Mouse (Mus musculus) midbrain, embryonic 12.5 days (tissue): ENCODE measurements around the gene Cep85l. TPM values are rescaled to one million over a fixed set of nuclear protein-coding genes. Genes with fewer than 3 reads are reported as not detected.
A peak's percentile ranks its signal among the peaks of the same experiment; 100 is the strongest.

Experiments
- ATAC-seq: fragments of 200-750 bp; cut with Nextera tagmentation; 2 replicates; pipeline ENCODE4 v1.8.0; 2017; ENCODE audit warnings: low read depth, moderate TSS enrichment, moderate library complexity; ENCODE audit not compliant: low FRiP score
- H3K27ac ChIP-seq: fragments of 300-500 bp; sonication (generic); replicated peaks from 2 replicates; pipeline ENCODE4 v1.5.1; 2016; ENCODE audit warnings: mild to moderate bottlenecking
- H3K27me3 ChIP-seq: fragments of 300-500 bp; sonication (generic); 2 replicates; pipeline ENCODE4 v1.6.1; 2016; ENCODE audit warnings: mild to moderate bottlenecking
- H3K36me3 ChIP-seq: fragments of 300-500 bp; sonication (generic); 2 replicates; pipeline ENCODE4 v1.6.1; 2016
- H3K4me1 ChIP-seq: fragments of 300-500 bp; sonication (generic); 2 replicates; pipeline ENCODE4 v1.6.1; 2016
- H3K4me2 ChIP-seq: fragments of 300-500 bp; sonication (generic); replicated peaks from 2 replicates; pipeline ENCODE4 v1.6.1; 2016; ENCODE audit warnings: mild to moderate bottlenecking, moderate library complexity
- H3K4me3 ChIP-seq: fragments of 300-500 bp; sonication (generic); 2 replicates; pipeline ENCODE4 v1.5.1; 2016; ENCODE audit warnings: mild to moderate bottlenecking
- H3K9ac ChIP-seq: fragments of 300-500 bp; sonication (generic); replicated peaks from 2 replicates; pipeline ENCODE4 v1.6.1; 2016; ENCODE audit warnings: mild to moderate bottlenecking, moderate library complexity
- H3K9me3 ChIP-seq: fragments of 300-500 bp; sonication (generic); 2 replicates; pipeline ENCODE4 v1.6.1; 2016; ENCODE audit warnings: mild to moderate bottlenecking
- WGBS: fragments of 180-500 bp; shearing (Covaris S2); methylation state at CpG from one replicate; pipeline ENCODE4 v1.1.7; 2016; 5-methylcytosine and 5-hydroxymethylcytosine counted together
- polyA plus RNA-seq: library from polyadenylated mRNA; unstranded; fragments of >200 nt; fragmentation: Nextera tagmentation; extraction: Ambion mirVana; gene quantifications from 2 replicates; pipeline ENCODE4 v1.2.1, GENCODE M21; 2016

The Cep85l gene
- 6.9 and 7.2 TPM in 2 replicates for polyA plus RNA-seq

- WGBS = under 1% methylated on average over 25 of the region's 31 CpGs
- Histone ChIP-seq H3K4me2 (peak within 1 kb of the TSS; percentile 69), H3K9me3 (no peaks in the 10 kb centered on the region), H3K4me1 (peaks cover 20% of the 10 kb centered on the region; the same call in 1 of the 2 replicates), H3K36me3 (no peaks in the 10 kb centered on the region), H3K4me3 (peak within 1 kb of the TSS; percentile 91), H3K9ac (peak within 1 kb of the TSS; percentile 96), H3K27me3 (no peaks in the 10 kb centered on the region), H3K27ac (peak within 1 kb of the TSS; percentile 97)
- ATAC-seq = peak; percentile 99
Measured at GRCm38 (mm10) chr10:53379709-53380106, at the start of gene Cep85l. Cep85l (minus strand) TSS chr10:53379947.

GRCm38 (mm10) chr10:53428695-53429447, 49.1 kb upstream of the Cep85l start:
- H3K27me3 ChIP-seq = no peaks in the 10 kb centered on the region
- no peak for ATAC-seq
- no peak overlapping the region for H3K27ac ChIP-seq
- no peak overlapping the region for H3K4me2 ChIP-seq
- no peaks in the 10 kb centered on the region for H3K9me3 ChIP-seq
- 78% methylated on average over 7 of the region's 7 CpGs for WGBS
- no peak overlapping the region for H3K9ac ChIP-seq
- no peak overlapping the region for H3K4me3 ChIP-seq
- H3K4me1 ChIP-seq = peaks cover 8% of the 10 kb centered on the region; the same call in 1 of the 2 replicates
- no peaks in the 10 kb centered on the region for H3K36me3 ChIP-seq

GRCm38 (mm10) chr10:53426524-53426923, 46.8 kb upstream of the Cep85l start:
- Histone ChIP-seq H3K4me3 (no peak overlapping the region), H3K27ac (no peak overlapping the region), H3K4me2 (no peak overlapping the region), H3K36me3 (no peaks in the 10 kb centered on the region), H3K4me1 (peaks cover 8% of the 10 kb centered on the region; the same call in 1 of the 2 replicates), H3K9ac (no peak overlapping the region), H3K27me3 (no peaks in the 10 kb centered on the region), H3K9me3 (no peaks in the 10 kb centered on the region)
- no peak for ATAC-seq
- WGBS = 93% methylated on average over 2 of the region's 2 CpGs

- no peaks in the 10 kb centered on the region for H3K36me3 ChIP-seq
- H3K9me3 ChIP-seq = no peaks in the 10 kb centered on the region
- no peak for ATAC-seq
- no peak overlapping the region for H3K4me2 ChIP-seq
- H3K9ac ChIP-seq = no peak overlapping the region
- H3K27me3 ChIP-seq = no peaks in the 10 kb centered on the region
- H3K4me1 ChIP-seq = no peaks in the 10 kb centered on the region
- WGBS = 100% methylated on average over 1 of the region's 1 CpGs
- H3K4me3 ChIP-seq = no peak overlapping the region
- no peak overlapping the region for H3K27ac ChIP-seq
Measured at GRCm38 (mm10) chr10:53423091-53423490, 43.3 kb upstream of the Cep85l start.

- Histone ChIP-seq H3K4me1 (no peaks in the 10 kb centered on the region), H3K9me3 (no peaks in the 10 kb centered on the region), H3K4me2 (no peak overlapping the region), H3K36me3 (no peaks in the 10 kb centered on the region), H3K4me3 (no peak overlapping the region), H3K9ac (no peak overlapping the region), H3K27me3 (no peaks in the 10 kb centered on the region), H3K27ac (no peak overlapping the region)
- WGBS = 65% methylated on average over 1 of the region's 1 CpGs
- no peak for ATAC-seq
Measured at GRCm38 (mm10) chr10:53422206-53422605, 42.5 kb upstream of the Cep85l start.

- ATAC-seq = no peak
- Histone ChIP-seq H3K36me3 (no peaks in the 10 kb centered on the region), H3K9me3 (no peaks in the 10 kb centered on the region), H3K9ac (no peak overlapping the region), H3K27ac (no peak overlapping the region), H3K4me3 (no peak overlapping the region), H3K4me2 (no peak overlapping the region), H3K4me1 (no peaks in the 10 kb centered on the region), H3K27me3 (no peaks in the 10 kb centered on the region)
- WGBS = 85% methylated on average over 6 of the region's 6 CpGs
Measured at GRCm38 (mm10) chr10:53421613-53422012, 41.9 kb upstream of the Cep85l start.

- no peak overlapping the region for H3K4me3 ChIP-seq
- H3K27me3 ChIP-seq = no peaks in the 10 kb centered on the region
- no peak overlapping the region for H3K27ac ChIP-seq
- no peaks in the 10 kb centered on the region for H3K9me3 ChIP-seq
- no peak for ATAC-seq
- H3K4me1 ChIP-seq = no peaks in the 10 kb centered on the region
- H3K9ac ChIP-seq = no peak overlapping the region
- H3K36me3 ChIP-seq = no peaks in the 10 kb centered on the region
- H3K4me2 ChIP-seq = no peak overlapping the region
Measured at GRCm38 (mm10) chr10:53420069-53420468, 40.3 kb upstream of the Cep85l start.

GRCm38 (mm10) chr10:53419139-53419935, 39.6 kb upstream of the Cep85l start:
- H3K4me3 ChIP-seq = no peak overlapping the region
- H3K9me3 ChIP-seq = no peaks in the 10 kb centered on the region
- H3K9ac ChIP-seq = no peak overlapping the region
- H3K27ac ChIP-seq = no peak overlapping the region
- peaks cover 2% of the 10 kb centered on the region; the same call in 1 of the 2 replicates for H3K4me1 ChIP-seq
- H3K36me3 ChIP-seq = no peaks in the 10 kb centered on the region
- no peak for ATAC-seq
- no peaks in the 10 kb centered on the region for H3K27me3 ChIP-seq
- WGBS = 82% methylated on average over 4 of the region's 4 CpGs
- no peak overlapping the region for H3K4me2 ChIP-seq

GRCm38 (mm10) chr10:53417015-53417414, 37.3 kb upstream of the Cep85l start:
- Histone ChIP-seq H3K4me3 (no peak overlapping the region), H3K4me1 (peaks cover 5% of the 10 kb centered on the region; the same call in 1 of the 2 replicates), H3K4me2 (no peak overlapping the region), H3K27ac (no peak overlapping the region), H3K27me3 (no peaks in the 10 kb centered on the region), H3K9ac (no peak overlapping the region), H3K9me3 (no peaks in the 10 kb centered on the region), H3K36me3 (no peaks in the 10 kb centered on the region)
- ATAC-seq = no peak
- WGBS = 82% methylated on average over 2 of the region's 2 CpGs

- Histone ChIP-seq H3K4me1 (peaks cover 5% of the 10 kb centered on the region; the same call in 1 of the 2 replicates), H3K9me3 (no peaks in the 10 kb centered on the region), H3K4me3 (no peak overlapping the region), H3K27ac (no peak overlapping the region), H3K4me2 (no peak overlapping the region), H3K27me3 (no peaks in the 10 kb centered on the region), H3K9ac (no peak overlapping the region), H3K36me3 (no peaks in the 10 kb centered on the region)
- 66% methylated on average over 9 of the region's 9 CpGs for WGBS
- ATAC-seq = no peak
Measured at GRCm38 (mm10) chr10:53416152-53416712, 36.5 kb upstream of the Cep85l start.

GRCm38 (mm10) chr10:53415252-53415651, 35.5 kb upstream of the Cep85l start:
- 87% methylated on average over 9 of the region's 9 CpGs for WGBS
- peaks cover 5% of the 10 kb centered on the region; the same call in 1 of the 2 replicates for H3K4me1 ChIP-seq
- H3K27me3 ChIP-seq = no peaks in the 10 kb centered on the region
- H3K27ac ChIP-seq = no peak overlapping the region
- H3K9me3 ChIP-seq = no peaks in the 10 kb centered on the region
- H3K4me3 ChIP-seq = no peak overlapping the region
- no peaks in the 10 kb centered on the region for H3K36me3 ChIP-seq
- no peak for ATAC-seq
- H3K9ac ChIP-seq = no peak overlapping the region
- no peak overlapping the region for H3K4me2 ChIP-seq
